Mouse (Mus musculus) thymus, adult 18-20 months (tissue): ENCODE data around the gene Klkb1.

Source experiments
- DNase-seq, 2 experiments: peaks; one replicate each; pipeline ENCODE4 v3.0.0; 2022; ENCODE audit warnings: mixed read lengths in 2 of 2

The Klkb1 gene

DNA sequence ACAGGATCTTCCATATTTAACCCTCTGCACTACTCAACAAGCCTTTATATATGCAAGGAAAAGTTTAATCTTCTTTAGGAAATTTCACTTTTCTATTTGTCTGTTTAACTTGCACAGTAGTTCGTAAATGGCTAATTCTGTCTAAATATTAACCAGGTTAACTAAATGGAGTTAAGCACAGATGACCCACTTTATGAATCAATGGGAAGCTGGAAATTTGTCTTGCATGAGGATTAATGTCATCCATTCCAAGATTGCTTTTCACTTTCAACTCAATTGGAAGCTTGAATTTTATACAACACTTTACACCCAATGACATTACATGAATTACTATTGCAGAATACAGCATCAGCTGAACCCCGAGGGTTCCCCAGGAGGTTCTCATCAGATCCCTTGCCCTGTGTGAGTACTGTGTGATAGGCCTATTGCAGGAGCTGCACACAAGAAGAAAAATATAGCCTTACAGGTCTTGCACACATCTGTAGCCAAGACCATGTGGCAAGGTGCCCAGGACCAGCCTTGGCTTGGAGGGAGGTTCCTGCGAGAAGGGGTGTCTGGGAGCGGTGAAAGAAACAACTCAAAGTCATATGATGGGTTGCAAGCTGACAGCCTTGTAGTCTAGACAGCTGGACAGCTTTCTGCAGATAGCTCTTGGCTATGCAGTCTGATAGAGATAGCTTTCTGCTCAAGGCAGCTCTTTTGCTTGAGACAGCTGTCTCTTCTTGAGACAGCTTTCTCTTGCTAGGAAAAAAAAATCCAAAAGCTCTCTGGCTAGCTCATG, 26.9 kb downstream of the Klkb1 start:
- DNase-seq, result no peak

GRCm38 (mm10) chr8:45266993-45267392, 27.7 kb downstream of the Klkb1 start:
- no peak for DNase-seq

DNA sequence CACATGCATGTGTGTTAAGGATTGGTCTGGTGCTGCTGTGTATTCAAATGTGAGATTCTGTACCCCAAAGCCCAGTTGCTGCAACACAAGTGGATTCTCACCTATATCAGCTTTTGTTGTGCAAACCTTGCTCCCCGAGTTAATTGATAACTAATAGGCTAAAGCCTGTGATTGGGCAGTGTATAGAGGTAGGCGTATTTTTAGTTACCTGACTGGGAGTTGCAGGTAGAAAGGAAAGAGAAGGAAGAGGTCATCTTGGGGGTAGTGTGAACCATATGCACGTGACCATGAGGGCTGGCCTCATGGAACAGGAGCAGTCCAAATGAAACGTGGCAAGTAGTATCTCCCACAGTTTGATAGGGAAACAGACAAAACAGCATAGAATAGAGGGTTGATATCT, 29.7 kb downstream of the Klkb1 start:
- DNase-seq, result no peak

DNA sequence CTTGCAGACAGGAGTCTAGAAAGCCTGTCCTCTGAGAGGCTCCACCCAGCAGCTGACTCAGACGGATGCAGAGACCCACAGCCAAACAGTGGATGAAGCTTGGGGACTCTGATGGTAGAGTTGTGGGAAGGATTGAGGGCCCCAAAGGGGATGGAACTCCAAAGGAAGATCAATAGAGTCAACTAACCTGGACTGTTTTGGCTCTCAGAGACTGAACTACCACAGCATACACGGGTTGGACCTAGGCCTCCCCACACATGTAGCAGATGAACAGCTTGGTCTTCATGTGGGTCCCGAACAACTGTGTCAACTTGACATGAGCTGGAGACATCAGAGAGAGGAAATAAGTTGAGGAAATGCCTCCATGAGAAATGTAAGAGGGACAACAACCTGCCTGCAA, 31.8 kb downstream of the Klkb1 start:
- no peak for DNase-seq

DNA sequence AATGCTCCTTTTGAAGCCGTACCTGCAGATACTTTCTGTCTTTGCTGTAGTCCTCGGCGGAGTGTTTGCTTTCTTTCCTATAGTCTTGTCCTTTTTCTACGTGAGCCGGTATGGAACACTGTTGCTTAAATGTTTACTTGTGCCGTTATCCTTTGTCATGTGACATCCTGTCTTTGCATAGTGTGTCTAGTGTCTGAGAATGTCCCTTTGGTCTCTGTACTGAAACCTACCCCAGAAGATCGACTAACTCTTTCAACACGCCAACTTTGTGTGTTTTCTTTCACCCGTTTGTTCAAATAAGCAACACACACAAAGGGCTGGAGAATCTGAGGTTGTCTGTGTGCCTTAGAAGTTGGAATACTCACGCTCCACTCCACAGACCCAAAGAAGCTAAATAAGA, 32.7 kb downstream of the Klkb1 start, which contains the start of gene F11:
Gene F11, minus strand, starts transcription at position 112 of the 400 bp plus-strand sequence.
- no peak for DNase-seq

DNA sequence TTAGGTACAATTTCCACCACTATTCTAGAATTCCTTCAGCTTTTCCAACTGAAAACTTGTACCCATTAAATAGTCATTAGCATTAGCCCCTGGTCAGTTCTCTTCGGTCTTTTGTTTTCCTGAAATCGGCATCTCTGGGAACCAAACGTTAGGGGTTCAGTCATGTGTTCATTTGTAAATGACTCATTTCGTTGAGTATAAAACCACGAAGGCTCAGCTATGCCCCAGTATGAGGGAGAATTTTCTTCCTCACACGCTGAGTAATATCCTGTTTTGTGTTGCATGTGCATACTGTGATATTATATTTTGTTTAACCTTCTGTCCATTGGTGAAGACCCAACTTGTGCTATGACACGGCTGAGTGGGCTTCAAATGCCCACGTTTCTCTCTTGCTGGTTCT, 36.2 kb downstream of the Klkb1 start:
- DNase-seq, result no peak

DNA sequence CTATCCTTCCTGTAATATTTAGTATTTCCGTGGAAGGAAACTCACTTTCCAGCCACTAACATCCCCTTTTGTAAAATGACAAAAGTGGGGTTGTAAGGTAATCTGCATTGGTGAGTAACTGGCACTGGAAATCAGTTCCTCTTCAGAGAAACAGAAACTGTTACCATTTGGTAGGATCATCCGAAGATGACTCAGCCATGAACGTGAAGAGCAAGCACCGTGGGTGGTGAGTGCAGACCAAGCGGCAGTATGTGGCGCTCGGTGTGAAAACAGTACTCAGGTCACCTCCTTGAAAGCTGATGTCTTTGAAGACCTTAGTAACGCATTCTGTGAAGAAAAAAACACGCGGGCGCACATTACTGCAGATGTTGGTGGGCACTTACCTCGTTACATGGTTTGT, 39.6 kb downstream of the Klkb1 start:
- no peak for DNase-seq

- DNase-seq, result no peak
These were observed 40.3 kb downstream of the Klkb1 start for GRCm38 (mm10) chr8:45254194-45254842.

DNA sequence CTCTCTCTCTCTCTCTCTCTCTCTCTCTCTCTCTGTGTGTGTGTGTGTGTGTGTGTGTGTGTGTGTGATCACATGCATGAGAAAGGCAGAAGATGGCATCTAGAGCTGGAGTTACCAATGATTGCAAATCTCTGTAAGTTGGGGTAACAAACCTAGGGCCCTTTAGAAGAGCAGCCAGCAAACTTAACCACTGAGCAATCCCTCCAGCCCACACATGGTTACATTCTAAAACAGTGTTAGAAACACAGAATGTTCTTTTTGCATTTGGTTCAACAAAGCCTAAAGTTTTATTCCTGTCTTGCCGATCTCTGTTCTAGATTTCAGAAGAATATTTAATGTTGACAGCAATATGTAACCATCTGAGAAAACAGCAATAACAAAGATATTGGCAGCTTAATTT, 41.1 kb downstream of the Klkb1 start:
- no peak for DNase-seq

DNA sequence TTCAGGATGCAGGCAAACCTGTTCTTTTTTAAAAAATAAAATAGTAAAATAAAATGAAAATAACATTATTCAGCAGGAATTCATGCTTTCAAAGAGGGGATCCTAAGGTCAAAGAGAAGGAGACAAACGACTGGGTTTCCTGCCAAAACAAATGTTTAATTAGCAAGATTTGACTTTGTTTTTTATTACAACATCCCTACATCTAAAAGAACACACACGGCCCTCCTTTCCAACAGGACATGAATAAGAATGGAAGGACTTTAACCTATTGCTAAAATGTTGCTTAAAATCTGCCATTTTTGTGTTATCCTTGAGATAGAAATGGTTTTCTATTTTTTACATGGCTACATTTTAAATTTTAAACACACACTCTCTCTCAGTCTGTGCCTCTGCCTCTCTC, 41.5 kb downstream of the Klkb1 start:
- DNase-seq, result no peak

GRCm38 (mm10) chr8:45246307-45246706, 48.4 kb downstream of the Klkb1 start:
- DNase-seq, result no peak

DNA sequence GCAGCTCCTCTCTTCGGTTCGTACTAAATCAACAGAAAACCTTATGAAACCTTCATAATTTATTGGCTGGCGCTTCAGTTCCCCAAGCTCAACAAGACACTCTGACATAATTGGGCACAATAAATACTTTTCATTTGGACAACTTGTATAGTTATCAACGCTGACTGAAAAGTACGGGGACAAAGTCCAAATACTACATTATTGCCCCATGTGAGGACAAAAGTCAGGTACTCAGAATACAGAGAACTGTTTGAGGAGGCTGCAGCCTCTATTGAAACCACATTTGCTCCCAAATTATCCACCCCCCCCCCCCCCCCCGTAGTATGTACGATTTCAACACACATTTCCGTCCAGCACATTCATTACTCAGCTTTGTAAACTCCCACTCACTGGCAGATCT, 55.3 kb downstream of the Klkb1 start:
- no peak for DNase-seq

- DNase-seq, result no peak
These were observed 56.4 kb downstream of the Klkb1 start for GRCm38 (mm10) chr8:45238282-45238681.

DNA sequence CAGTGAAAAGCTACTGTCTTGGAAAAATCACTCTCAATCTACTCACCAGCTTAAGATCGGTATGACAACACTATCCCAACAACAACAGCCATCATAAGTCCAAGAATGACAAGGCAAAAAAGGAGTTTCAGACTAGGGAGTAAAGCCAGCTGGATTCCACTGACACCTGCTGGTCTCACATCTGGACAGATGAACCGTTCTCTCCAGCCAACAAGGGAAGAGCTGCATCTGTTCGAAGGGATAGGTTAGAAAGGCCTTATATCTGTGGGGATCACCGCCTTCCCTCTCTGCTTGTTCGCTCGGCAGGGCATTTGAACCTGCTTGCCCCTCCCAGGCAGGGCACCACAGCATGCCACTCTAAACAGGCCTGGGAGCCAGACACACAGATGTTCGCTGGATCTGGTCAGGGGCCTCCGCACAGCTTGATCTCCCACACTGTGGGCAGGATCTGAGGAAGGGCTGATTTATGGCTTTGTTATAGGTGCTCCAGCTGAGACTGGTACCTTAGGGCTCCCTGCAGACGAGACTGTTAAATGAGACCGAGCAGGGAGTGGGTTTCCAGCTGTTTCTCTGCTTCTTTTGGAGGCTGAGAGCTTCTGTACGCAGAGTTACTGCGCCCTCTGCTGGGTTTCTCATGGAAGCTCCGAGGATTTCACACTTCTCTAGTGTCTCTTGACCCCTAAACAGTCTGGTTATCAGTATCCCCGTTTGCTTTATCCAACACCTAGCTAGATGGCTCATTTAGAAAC, 58.3 kb downstream of the Klkb1 start:
- no peak for DNase-seq

DNA sequence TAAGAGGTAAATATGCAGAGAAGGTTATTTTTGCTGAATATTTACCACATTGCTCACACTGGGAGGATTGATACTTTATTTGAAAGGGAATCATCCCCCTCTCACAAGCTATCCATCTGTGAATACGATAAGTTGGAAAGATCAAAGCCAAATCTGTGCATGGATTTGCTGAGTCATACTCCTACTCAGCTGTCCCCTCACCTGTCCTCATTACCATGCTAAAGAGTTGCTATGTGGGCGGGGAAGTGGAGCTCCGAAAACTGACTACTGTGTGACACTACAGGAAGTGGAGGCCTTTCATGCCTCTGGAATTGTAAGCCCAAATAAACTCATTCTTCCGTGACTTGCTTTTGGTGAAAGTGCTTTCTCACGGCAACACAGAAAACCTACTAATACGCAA, 59.4 kb downstream of the Klkb1 start:
- no peak for DNase-seq

DNA sequence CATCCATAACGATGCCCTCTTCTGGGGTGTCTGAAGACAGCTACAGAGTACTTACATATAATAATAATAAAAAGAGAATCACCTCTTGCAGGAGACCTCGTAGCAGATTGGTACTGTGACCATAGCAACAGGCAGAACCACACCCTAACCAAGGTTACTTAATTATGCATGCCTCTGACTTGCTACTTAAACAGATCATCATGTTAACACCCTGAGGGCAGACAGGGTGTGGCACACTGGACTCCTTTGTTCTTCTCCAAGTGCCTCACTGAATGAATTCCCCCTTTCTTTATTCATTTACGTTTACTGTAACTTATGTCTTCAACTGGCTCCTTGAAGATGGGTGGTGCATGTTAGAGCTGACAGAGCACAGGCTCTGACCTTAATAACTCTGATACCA, 61.4 kb downstream of the Klkb1 start:
- DNase-seq, result no peak
